8 mouse cellular contexts compared by ENCODE assay signal in genomic region chr4:124102684-124103083, GRCm38 (mm10).
DNase-seq lines count a peak whose midpoint lies in the region; ATAC-seq and TF ChIP-seq lines count a peak whose summit lies in the region.

No protein-coding gene starts in this region.

- peaks cover 3% of the 10 kb centered on the region; the same call in 1 of the 2 replicates for H3K27me3 ChIP-seq in heart, postnatal 0 days (ENCODE audit: control insufficient read depth, insufficient read depth, low read length)

- intact Hi-C loops in heart, postnatal 25 days (cut with DNase I): no loop called here
- intact Hi-C loops in left cerebral cortex, postnatal 4 days (cut with DNase I): no loop called here

- H3K4me3 ChIP-seq in heart, postnatal 0 days (ENCODE audit: low read depth, low read length): no peak overlapping the region
- no peak overlapping the region for H3K4me3 ChIP-seq in embryonic fibroblast, embryonic 13.5 days (ENCODE audit: insufficient read depth, low read length)

- no peak for ATAC-seq in heart, postnatal 0 days (ENCODE audit: insufficient read depth, low read depth)

- H3K4me2 ChIP-seq in heart, postnatal 0 days (ENCODE audit: low read depth, low read length): no peak overlapping the region

- H3K36me3 ChIP-seq in heart, postnatal 0 days (replicated peaks; ENCODE audit: control insufficient read depth, insufficient read depth, low read length): no peaks in the 10 kb centered on the region

- TF ChIP-seq CTCF in heart, postnatal 0 days (IDR thresholded peaks at IDR 0.05; ENCODE audit: low read depth): peak; percentile 43
- TF ChIP-seq CTCF in embryonic fibroblast, embryonic 13.5 days (IDR thresholded peaks at IDR 0.05; ENCODE audit: borderline replicate concordance, insufficient read depth, low read length): 0 out of 2 replicates have a peak, but pooled peaks have one; percentile 9

- no peak overlapping the region for H3K9ac ChIP-seq in heart, postnatal 0 days (replicated peaks; ENCODE audit: low read depth, low read length)

- DNase-seq in heart, postnatal 0 days (ENCODE audit: low spot score): no peak
- DNase-seq in heart, postnatal 25 days (ENCODE audit: low spot score): no peak
- peak; percentile 6 to 43 for DNase-seq in spleen, postnatal 10 days (ENCODE audit: low spot score in 2 of 2)
- no peak for DNase-seq in spleen, postnatal 14 days (ENCODE audit: low spot score in 2 of 2)
- DNase-seq in thymus, postnatal 0 days (ENCODE audit: low spot score): peak; percentile 6
- no peak for DNase-seq in left cerebral cortex, postnatal 4 days
- no peak for DNase-seq in heart, adult 11 months

- H3K27ac ChIP-seq in heart, postnatal 0 days (ENCODE audit: low read depth): no peak overlapping the region
- H3K27ac ChIP-seq in embryonic fibroblast, embryonic 13.5 days (ENCODE audit: insufficient read depth, low read length): no peak overlapping the region

- no peak for TF ChIP-seq EP300 in heart, postnatal 0 days (IDR thresholded peaks at IDR 0.05; ENCODE audit: low read depth)

- 0 out of 2 replicates have a peak, but pooled peaks cover 3% of the 10 kb centered on the region for H3K9me3 ChIP-seq in heart, postnatal 0 days (replicated peaks; ENCODE audit: control insufficient read depth, low read length)

- 35% methylated on average over 2 of the region's 2 CpGs for WGBS in heart, postnatal 0 days

- no peaks in the 10 kb centered on the region for H3K4me1 ChIP-seq in heart, postnatal 0 days (ENCODE audit: control insufficient read depth, insufficient read depth)
- no peaks in the 10 kb centered on the region; the same call in 1 of the 2 replicates for H3K4me1 ChIP-seq in embryonic fibroblast, embryonic 13.5 days (ENCODE audit: control insufficient read depth, insufficient read depth, low read length)

- TF ChIP-seq POLR2A in embryonic fibroblast, embryonic 13.5 days (IDR thresholded peaks at IDR 0.05; ENCODE audit: low read depth, low read length): no peak

Comparison
In these comparisons a context has a peak if more than half of its experiments do, and no peak if none do; other contexts are left out.
1. DNase-seq: peak in spleen, postnatal 10 days (2 of 2) and thymus, postnatal 0 days (single experiment); none in heart, postnatal 0 days (single experiment), heart, postnatal 25 days (single experiment), spleen, postnatal 14 days (0 of 2), left cerebral cortex, postnatal 4 days (single experiment) and heart, adult 11 months (single experiment).